Mouse (Mus musculus): ENCODE measurements around the gene Tnnt2. TPM values are rescaled to one million over a fixed set of nuclear protein-coding genes. Genes with fewer than 3 reads are reported as not detected.

Gene Tnnt2
- polyA plus RNA-seq, 1 experiment from 2014 or later = 0.45 TPM

DNA sequence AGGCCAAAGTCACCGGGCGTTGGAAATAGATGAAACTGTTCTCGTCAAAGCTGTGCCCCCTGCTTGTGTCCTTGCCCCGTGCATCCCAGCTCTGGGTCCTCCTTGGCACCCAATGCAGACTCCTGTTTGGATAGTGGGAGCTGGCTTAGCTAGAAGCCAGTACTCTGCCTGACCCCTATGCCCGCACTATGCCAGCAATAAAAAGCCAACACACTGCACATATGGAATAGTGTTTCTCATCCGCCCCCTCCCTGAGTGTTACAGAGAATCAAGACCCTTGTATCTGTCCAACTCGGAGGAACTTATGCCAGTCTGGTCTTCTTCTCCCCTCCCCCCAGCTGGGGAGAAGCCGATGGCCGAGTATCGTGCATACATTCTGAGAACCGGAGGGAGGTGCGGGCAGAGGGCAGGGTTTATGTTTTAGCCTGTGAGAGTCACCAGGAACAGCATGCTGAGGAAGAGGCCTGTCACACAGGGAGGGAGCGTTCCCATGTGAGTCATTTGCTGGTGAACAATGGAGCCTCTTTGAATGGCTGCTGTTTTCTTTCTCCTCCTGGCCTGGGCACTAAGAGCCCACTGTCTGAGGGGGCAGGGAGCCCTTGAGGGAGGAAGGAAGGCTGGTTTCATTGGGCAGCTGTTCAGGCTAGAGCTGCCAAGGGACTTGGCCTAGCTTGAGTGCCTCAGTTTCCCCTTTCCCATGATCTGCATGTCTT is 16.0 kb downstream of the Tnnt2 start:
- no peak overlapping the region for H3K4me3 ChIP-seq
- H3K4me1 ChIP-seq = peaks cover 37% of the 10 kb centered on the region
- WGBS = 60% methylated on average over 13 of the region's 13 CpGs
- no peaks in the 10 kb centered on the region for H3K27me3 ChIP-seq (ENCODE audit: poor library complexity, severe bottlenecking)
- no peaks in the 10 kb centered on the region for H3K9me3 ChIP-seq
- H3K27ac ChIP-seq = peak overlapping the region; percentile 77
- H3K36me3 ChIP-seq (replicated peaks) = no peaks in the 10 kb centered on the region
- no peak for DNase-seq (ENCODE audit: extremely low spot score, low spot score)

DNA sequence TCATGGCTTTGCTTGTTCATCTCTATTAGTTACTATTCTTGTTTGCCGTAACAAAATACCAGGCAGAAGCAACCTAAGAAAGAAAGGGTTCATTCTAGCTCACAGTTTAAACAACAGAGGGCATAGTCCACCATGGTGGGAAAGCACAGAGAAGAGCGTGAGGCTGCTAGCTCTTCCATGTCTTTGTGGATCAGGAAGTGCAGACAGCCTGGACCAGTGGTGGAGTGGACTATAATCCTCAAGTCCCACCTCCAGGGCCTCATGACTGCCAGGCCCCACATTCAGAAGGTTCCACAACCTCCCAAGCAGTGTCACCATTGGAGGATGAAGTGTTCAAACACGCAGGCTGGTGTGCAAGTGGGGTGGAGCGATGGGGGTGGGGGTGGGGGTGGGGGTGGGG is 17.0 kb downstream of the Tnnt2 start:
- Histone ChIP-seq H3K4me3 (no peak overlapping the region), H3K4me1 (peaks cover 37% of the 10 kb centered on the region), H3K9me3 (no peaks in the 10 kb centered on the region), H3K27ac (peak overlapping the region; percentile 77), H3K27me3 (ENCODE audit: poor library complexity, severe bottlenecking) (no peaks in the 10 kb centered on the region), H3K36me3 (replicated peaks) (no peaks in the 10 kb centered on the region)
- no peak for DNase-seq (ENCODE audit: extremely low spot score, low spot score)
- WGBS = 89% methylated on average over 4 of the region's 4 CpGs

DNA sequence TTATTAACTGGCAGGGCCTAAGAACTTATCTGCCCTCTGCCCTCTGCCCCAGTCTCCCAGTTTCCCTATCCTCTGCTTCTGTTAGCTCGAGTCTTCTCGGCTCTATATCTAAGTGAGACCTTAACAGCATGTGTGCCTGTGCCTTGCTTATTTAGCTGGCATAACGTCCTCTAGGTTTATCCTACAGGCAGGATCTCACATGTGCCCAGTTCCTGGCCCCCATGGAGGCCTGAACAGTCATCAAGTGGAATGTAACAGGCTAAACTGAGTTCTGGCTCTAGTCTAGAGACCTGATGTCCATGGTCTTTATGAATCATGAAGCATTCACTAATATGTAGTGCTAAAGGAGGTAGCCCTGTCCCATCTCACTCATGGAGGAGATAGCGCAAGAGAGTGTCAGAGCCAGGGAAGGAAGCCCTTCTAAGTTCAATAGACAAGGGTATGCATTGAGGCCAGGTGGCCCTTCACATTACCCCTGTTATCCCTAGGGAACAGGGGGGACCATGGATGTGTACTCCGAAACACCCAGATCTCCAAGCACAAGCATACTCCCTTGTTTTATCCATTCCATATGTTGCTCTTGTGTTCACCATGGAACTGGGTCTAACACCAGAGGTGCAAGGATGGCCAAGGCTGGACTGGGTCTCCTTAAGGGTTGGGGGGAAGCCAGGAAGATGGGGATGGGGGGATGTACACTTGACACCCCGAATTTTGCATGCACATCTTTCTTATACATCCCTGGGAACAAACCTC is 18.6 kb downstream of the Tnnt2 start:
- H3K4me1 ChIP-seq = peaks cover 27% of the 10 kb centered on the region
- no peaks in the 10 kb centered on the region for H3K9me3 ChIP-seq
- no peaks in the 10 kb centered on the region for H3K36me3 ChIP-seq (replicated peaks)
- H3K27me3 ChIP-seq (ENCODE audit: poor library complexity, severe bottlenecking) = no peaks in the 10 kb centered on the region
- DNase-seq (ENCODE audit: extremely low spot score, low spot score) = no peak
- H3K4me3 ChIP-seq = no peak overlapping the region
- H3K27ac ChIP-seq = no peak overlapping the region
- WGBS = 91% methylated on average over 6 of the region's 6 CpGs

DNA sequence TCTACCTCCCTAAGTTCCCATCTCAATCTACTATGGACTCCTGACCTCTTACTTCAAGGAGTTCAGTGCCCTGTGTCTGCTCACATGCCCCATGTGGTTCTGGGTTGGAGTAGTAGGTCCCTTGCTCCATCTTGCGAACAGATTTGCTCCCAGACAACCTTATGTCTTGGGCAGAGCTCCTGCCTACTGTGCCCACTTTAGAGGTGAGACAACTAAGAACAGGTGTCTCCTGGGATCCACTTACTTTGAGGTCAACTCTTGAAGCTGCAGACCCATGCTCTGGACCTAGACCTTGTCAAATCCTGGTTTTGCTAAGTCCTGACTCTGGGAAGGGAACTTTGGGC is 19.2 kb downstream of the Tnnt2 start:
- H3K9me3 ChIP-seq = no peaks in the 10 kb centered on the region
- H3K27ac ChIP-seq = no peak overlapping the region
- 88% methylated on average over 1 of the region's 1 CpGs for WGBS
- H3K27me3 ChIP-seq (ENCODE audit: poor library complexity, severe bottlenecking) = no peaks in the 10 kb centered on the region
- no peak for DNase-seq (ENCODE audit: extremely low spot score, low spot score)
- H3K36me3 ChIP-seq (replicated peaks) = no peaks in the 10 kb centered on the region
- H3K4me3 ChIP-seq = no peak overlapping the region
- peaks cover 27% of the 10 kb centered on the region for H3K4me1 ChIP-seq

DNA sequence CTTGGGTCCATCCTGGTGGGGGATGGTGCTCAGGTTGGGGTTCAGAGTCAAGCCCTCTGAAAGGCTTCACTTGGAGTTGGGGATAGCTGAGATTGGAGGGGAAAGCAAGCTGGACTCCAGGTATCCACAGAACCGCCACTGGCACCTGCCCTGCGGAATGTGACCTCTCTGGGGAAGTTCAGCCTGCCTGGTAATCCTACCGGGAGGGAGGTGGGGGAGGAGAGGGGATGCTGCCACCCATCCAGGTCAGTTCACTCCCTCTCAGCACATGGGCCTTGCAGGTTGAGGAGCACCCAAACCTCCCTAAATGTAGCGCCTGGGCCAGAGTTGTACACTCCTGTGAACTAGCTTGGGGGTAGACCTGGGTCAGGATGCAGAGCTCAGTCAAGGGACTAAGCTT is 19.9 kb downstream of the Tnnt2 start:
- Histone ChIP-seq H3K27ac (no peak overlapping the region), H3K36me3 (replicated peaks) (no peaks in the 10 kb centered on the region), H3K9me3 (no peaks in the 10 kb centered on the region), H3K27me3 (ENCODE audit: poor library complexity, severe bottlenecking) (no peaks in the 10 kb centered on the region), H3K4me3 (no peak overlapping the region), H3K4me1 (peaks cover 20% of the 10 kb centered on the region)
- no peak for DNase-seq (ENCODE audit: extremely low spot score, low spot score)
- 69% methylated on average over 4 of the region's 4 CpGs for WGBS

DNA sequence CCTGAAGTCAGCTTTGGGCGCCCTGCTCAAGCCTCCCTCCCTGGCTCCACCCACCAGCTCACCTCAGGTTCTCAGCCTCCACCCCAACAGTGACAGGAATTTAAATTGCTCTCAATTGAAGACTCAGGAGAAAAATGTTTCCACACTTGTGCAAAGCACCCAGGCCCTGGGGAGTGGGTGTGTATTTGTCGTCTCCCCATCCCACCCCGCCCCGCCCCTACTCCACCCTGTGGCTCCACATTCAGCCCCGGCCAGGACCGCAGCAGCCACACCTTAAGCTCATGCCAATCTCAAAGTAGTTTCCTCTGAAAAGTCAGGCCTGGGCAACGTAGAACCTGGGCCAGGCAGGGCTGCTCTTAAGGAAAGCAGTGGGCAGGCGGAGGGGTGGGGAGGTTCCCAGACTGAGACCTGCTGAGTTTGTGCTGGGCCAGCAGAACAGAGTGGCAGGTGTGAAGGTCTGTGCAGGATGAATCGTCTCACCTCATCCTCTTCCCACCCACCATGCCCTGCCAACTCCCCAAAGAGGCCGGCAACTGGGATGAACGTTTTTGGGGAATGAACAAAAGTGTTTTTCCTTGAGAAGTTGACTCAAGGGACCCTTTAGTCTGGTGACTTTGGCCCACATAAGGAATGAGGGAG is 21.1 kb downstream of the Tnnt2 start:
- WGBS = 64% methylated on average over 11 of the region's 11 CpGs
- H3K27ac ChIP-seq = no peak overlapping the region
- no peaks in the 10 kb centered on the region for H3K36me3 ChIP-seq (replicated peaks)
- DNase-seq (ENCODE audit: extremely low spot score, low spot score) = no peak
- peaks cover 8% of the 10 kb centered on the region for H3K4me1 ChIP-seq
- no peaks in the 10 kb centered on the region for H3K9me3 ChIP-seq
- H3K4me3 ChIP-seq = no peak overlapping the region
- no peaks in the 10 kb centered on the region for H3K27me3 ChIP-seq (ENCODE audit: poor library complexity, severe bottlenecking)

DNA sequence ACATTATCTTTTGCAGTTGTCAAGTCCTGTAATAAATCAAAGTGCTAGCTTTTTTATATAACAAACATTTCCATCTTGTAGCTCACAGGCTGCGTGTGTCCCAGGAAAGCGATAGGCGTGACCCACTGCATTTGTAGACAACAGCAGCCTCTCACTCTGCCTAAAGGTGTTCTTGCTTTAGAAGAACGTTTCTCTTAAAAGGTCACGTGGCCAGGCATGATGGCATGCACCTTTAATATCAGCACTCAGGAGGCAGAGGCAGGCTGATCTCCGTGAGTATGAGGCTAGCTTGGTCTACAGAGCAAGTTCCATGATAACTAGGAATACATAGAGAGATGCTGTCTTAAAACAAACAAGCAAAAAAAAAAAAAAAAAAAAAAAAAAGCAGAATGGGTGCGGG is 22.4 kb downstream of the Tnnt2 start:
- Histone ChIP-seq H3K27ac (no peak overlapping the region), H3K4me1 (no peaks in the 10 kb centered on the region), H3K27me3 (ENCODE audit: poor library complexity, severe bottlenecking) (no peaks in the 10 kb centered on the region), H3K36me3 (replicated peaks) (no peaks in the 10 kb centered on the region), H3K9me3 (no peaks in the 10 kb centered on the region), H3K4me3 (no peak overlapping the region)
- no peak for DNase-seq (ENCODE audit: extremely low spot score, low spot score)
- WGBS = 94% methylated on average over 7 of the region's 7 CpGs

DNA sequence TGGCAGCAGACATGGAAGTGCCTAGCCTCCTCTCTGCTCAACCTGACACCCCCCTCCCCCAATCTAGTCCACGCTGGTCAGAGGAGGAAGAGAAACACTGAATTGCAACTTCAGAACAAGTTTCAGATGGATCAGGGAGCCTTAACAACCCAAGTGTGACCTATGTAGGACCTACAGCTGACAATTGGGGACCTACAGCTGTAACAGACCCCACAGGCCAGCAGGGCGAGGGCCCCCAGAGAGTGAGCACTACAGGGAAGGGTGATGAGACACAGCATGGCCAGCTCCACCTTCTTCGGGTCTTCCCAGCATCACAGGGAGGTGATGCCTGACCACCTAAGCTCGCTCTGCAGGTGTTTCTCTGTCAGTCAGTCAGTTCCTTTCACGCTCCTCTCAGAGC is 24.9 kb downstream of the Tnnt2 start:
- 86% methylated on average over 5 of the region's 5 CpGs for WGBS
- DNase-seq (ENCODE audit: extremely low spot score, low spot score) = no peak
- peaks cover 13% of the 10 kb centered on the region for H3K27me3 ChIP-seq (ENCODE audit: poor library complexity, severe bottlenecking)
- no peaks in the 10 kb centered on the region for H3K9me3 ChIP-seq
- H3K4me1 ChIP-seq = no peaks in the 10 kb centered on the region
- no peak overlapping the region for H3K4me3 ChIP-seq
- no peaks in the 10 kb centered on the region for H3K36me3 ChIP-seq (replicated peaks)
- H3K27ac ChIP-seq = no peak overlapping the region

DNA sequence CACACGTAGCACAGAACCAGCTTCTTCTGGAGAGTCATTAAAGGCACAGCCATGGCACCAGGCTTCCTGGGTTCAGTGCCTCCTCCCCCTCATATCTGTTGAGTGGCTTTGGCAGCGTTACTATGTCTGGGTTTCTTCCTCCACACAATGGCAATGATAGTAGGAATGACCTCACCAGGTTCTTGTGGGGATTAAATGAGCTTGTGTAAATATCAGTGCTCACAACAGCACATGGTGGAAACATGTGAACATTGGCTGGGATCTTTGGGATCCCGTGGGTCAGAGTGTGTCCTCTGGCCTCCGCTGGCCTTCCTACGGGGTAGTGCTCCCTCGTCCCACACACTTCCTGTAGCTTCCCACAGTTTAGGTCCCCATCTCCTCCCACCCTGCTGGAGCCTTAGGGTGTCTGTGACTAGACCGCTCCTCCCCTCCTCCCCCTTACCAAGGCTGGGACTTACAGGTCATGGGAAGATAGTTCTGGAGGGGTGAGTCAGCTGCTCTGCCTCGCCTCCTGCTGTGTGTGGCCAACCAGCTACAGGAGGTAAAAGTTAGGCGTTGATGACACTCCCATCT is 25.9 kb downstream of the Tnnt2 start:
- Histone ChIP-seq H3K27me3 (ENCODE audit: poor library complexity, severe bottlenecking) (peaks cover 22% of the 10 kb centered on the region), H3K27ac (no peak overlapping the region), H3K4me3 (no peak overlapping the region), H3K4me1 (no peaks in the 10 kb centered on the region), H3K9me3 (no peaks in the 10 kb centered on the region), H3K36me3 (replicated peaks) (no peaks in the 10 kb centered on the region)
- 85% methylated on average over 9 of the region's 9 CpGs for WGBS
- DNase-seq (ENCODE audit: extremely low spot score, low spot score) = no peak

DNA sequence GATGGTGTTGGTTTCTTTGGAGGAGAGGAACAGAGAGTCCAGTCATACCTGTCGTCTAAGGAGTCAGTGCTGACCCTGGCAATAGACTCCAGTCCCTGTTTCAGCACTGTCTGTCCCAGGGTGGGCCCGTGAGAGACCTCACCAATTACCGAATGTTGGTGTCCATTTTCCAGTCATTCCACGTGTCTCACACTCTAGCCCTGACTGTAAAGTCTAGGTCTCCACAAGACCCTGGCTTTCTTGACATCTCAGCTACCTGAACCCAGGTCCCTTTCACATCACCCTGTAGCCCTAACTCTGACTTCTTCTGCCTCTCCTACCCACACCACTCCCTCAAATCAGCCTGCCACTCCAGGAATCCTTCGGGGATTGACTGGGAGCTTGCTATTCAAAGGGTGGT is 26.4 kb downstream of the Tnnt2 start:
- H3K27me3 ChIP-seq (ENCODE audit: poor library complexity, severe bottlenecking) = peaks cover 22% of the 10 kb centered on the region
- H3K4me3 ChIP-seq = no peak overlapping the region
- H3K36me3 ChIP-seq (replicated peaks) = no peaks in the 10 kb centered on the region
- no peak for DNase-seq (ENCODE audit: extremely low spot score, low spot score)
- 84% methylated on average over 5 of the region's 5 CpGs for WGBS
- no peaks in the 10 kb centered on the region for H3K4me1 ChIP-seq
- H3K9me3 ChIP-seq = no peaks in the 10 kb centered on the region
- H3K27ac ChIP-seq = no peak overlapping the region

DNA sequence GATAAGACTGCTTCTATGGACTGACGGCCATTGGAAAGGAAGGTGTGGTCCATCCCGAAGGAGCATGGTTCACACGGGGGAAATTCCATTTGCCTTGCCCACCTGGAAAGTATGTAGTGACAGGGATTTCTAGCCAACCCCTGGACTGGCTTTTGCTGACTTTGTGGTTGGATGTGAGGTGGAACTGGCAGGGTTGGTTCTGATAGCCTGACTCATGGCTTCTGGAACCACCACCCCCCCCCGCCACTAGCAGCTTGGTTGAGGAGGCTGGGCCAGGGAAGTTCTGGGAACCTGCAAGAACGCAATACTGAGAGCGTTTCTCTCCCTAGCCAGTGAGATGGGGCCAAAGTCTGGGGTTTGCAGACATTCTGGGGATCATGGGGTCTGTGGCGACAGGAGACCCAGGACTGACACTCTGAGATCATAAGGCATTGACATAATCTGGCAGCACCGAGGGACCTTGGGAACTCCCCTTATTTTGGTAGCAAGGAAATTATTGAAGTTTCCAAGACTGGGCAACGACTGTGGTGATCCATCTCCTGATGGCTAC is 27.7 kb downstream of the Tnnt2 start:
- DNase-seq (ENCODE audit: extremely low spot score, low spot score) = no peak
- Histone ChIP-seq H3K36me3 (replicated peaks) (no peaks in the 10 kb centered on the region), H3K9me3 (no peaks in the 10 kb centered on the region), H3K27me3 (ENCODE audit: poor library complexity, severe bottlenecking) (peaks cover 29% of the 10 kb centered on the region), H3K27ac (no peak overlapping the region), H3K4me1 (no peaks in the 10 kb centered on the region), H3K4me3 (no peak overlapping the region)
- 84% methylated on average over 9 of the region's 9 CpGs for WGBS

DNA sequence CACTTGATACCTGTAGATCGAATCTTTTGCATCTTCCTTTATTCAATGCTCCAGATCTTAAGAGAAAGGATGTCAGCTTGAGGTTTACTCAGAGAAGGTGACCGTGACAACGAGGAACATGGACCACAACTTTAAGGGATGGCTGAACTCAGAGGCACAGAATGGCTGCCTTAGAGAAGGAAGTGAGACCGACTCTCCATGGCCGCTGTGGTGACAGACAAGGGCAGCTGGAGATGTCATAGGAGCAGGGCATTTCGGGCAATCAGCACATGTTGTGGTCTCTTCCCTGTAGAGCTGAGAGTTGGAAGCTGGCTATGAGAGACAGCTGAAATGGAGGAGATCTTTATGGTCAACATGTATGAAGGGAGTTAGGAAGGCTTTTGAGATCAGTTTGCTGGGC is 28.7 kb downstream of the Tnnt2 start:
- Histone ChIP-seq H3K9me3 (no peaks in the 10 kb centered on the region), H3K4me1 (no peaks in the 10 kb centered on the region), H3K4me3 (no peak overlapping the region), H3K27ac (no peak overlapping the region), H3K27me3 (ENCODE audit: poor library complexity, severe bottlenecking) (peaks cover 29% of the 10 kb centered on the region), H3K36me3 (replicated peaks) (no peaks in the 10 kb centered on the region)
- DNase-seq (ENCODE audit: extremely low spot score, low spot score) = no peak
- 90% methylated on average over 6 of the region's 6 CpGs for WGBS

All from forebrain, embryonic 10.5 days (tissue).